ENCODE assay signal across 10 mouse cellular contexts in genomic region chr1:120331841-120332240, GRCm38 (mm10). TPM values are rescaled to one million over a fixed set of nuclear protein-coding genes. Genes with fewer than 3 reads are reported as not detected.
A peak's percentile ranks its signal among the peaks of the same experiment; 100 is the strongest.
DNase-seq lines count a peak whose midpoint lies in the region; ATAC-seq and TF ChIP-seq lines count a peak whose summit lies in the region.
"Had no signal": no experiment of that assay in that cellular context is flagged by ENCODE, and none has a peak within 500 bp of the region (broad histone marks: within the 10 kb centered on the region; RNA-seq: fewer than 3 reads in every experiment).

No protein-coding gene starts in this region.

- intact Hi-C loops in left cerebral cortex, postnatal 4 days (cut with DNase I) = no loop called here

- peak; percentile 88 for DNase-seq in midbrain, embryonic 11.5 days (ENCODE audit: low spot score, missing footprints)
- peak; percentile 21 for DNase-seq in adrenal gland, adult 8-10 months
- peak; percentile 37 for DNase-seq in hindbrain, postnatal 0 days (ENCODE audit: low spot score)
- peak; percentile 67 for DNase-seq in ovary, postnatal 36 days (ENCODE audit: low spot score)
- no peak for DNase-seq in left cerebral cortex, postnatal 4 days

- H3K4me2 ChIP-seq in midbrain, embryonic 11.5 days = no peak overlapping the region
- H3K4me2 ChIP-seq in midbrain, embryonic 15.5 days = no peak overlapping the region
- no peak overlapping the region for H3K4me2 ChIP-seq in hindbrain, postnatal 0 days (ENCODE audit: low read depth, low read length)
- H3K4me2 ChIP-seq: limb, embryonic 12.5 days had no signal

- H3K4me1 ChIP-seq in midbrain, embryonic 11.5 days (ENCODE audit: control insufficient read depth, insufficient read depth, low read length) = no peaks in the 10 kb centered on the region
- no peaks in the 10 kb centered on the region for H3K4me1 ChIP-seq in midbrain, embryonic 15.5 days
- no peaks in the 10 kb centered on the region for H3K4me1 ChIP-seq in hindbrain, postnatal 0 days (ENCODE audit: insufficient read depth, low read length)
- H3K4me1 ChIP-seq: limb, embryonic 12.5 days had no signal

- H3K27ac ChIP-seq in midbrain, embryonic 11.5 days (ENCODE audit: low read depth, low read length) = no peak overlapping the region
- no peak overlapping the region for H3K27ac ChIP-seq in midbrain, embryonic 15.5 days
- no peak overlapping the region for H3K27ac ChIP-seq in hindbrain, postnatal 0 days
- H3K27ac ChIP-seq: limb, embryonic 12.5 days had no signal

- no peaks in the 10 kb centered on the region for H3K9me3 ChIP-seq in midbrain, embryonic 11.5 days (ENCODE audit: control insufficient read depth, low read length)
- no peaks in the 10 kb centered on the region for H3K9me3 ChIP-seq in midbrain, embryonic 15.5 days
- no peaks in the 10 kb centered on the region for H3K9me3 ChIP-seq in hindbrain, postnatal 0 days (ENCODE audit: low read length)
- H3K9me3 ChIP-seq: limb, embryonic 12.5 days had no signal

- whole genome bisulfite sequencing in midbrain, embryonic 11.5 days = 47% methylated on average over 6 of the region's 6 CpGs
- 40% methylated on average over 6 of the region's 6 CpGs for WGBS in midbrain, embryonic 15.5 days
- WGBS in hindbrain, postnatal 0 days = 45% methylated on average over 6 of the region's 6 CpGs

- no peak overlapping the region for H3K9ac ChIP-seq in midbrain, embryonic 11.5 days (ENCODE audit: low read length)
- no peak overlapping the region for H3K9ac ChIP-seq in midbrain, embryonic 15.5 days
- H3K9ac ChIP-seq in hindbrain, postnatal 0 days (replicated peaks; ENCODE audit: low read length) = no peak overlapping the region
- H3K9ac ChIP-seq: limb, embryonic 12.5 days had no signal

- no peak overlapping the region for H3K4me3 ChIP-seq in midbrain, embryonic 11.5 days (ENCODE audit: low read depth, low read length)
- H3K4me3 ChIP-seq in midbrain, embryonic 15.5 days = no peak overlapping the region
- H3K4me3 ChIP-seq in hindbrain, postnatal 0 days (ENCODE audit: low read length) = no peak overlapping the region
- H3K4me3 ChIP-seq: limb, embryonic 12.5 days had no signal

- no peak for TF ChIP-seq CTCF in hindbrain, postnatal 0 days (IDR thresholded peaks at IDR 0.05; ENCODE audit: low read depth)

- ATAC-seq in midbrain, embryonic 11.5 days (ENCODE audit: low FRiP score) = no peak
- ATAC-seq in midbrain, embryonic 15.5 days (replicated peaks) = no peak
- no peak for ATAC-seq in hindbrain, postnatal 0 days
- no peak for ATAC-seq in megakaryocyte, adult 5-6 weeks (ENCODE audit: poor library complexity, severe bottlenecking)
- no peak for ATAC-seq in cerebellum, adult (ENCODE audit: insufficient number of reproducible peaks, low FRiP score, low TSS enrichment)

- H3K36me3 ChIP-seq in midbrain, embryonic 11.5 days (ENCODE audit: control insufficient read depth, insufficient read depth, low read length) = no peaks in the 10 kb centered on the region
- no peaks in the 10 kb centered on the region for H3K36me3 ChIP-seq in midbrain, embryonic 15.5 days (replicated peaks)
- H3K36me3 ChIP-seq in hindbrain, postnatal 0 days (ENCODE audit: insufficient read depth, low read length) = no peaks in the 10 kb centered on the region
- H3K36me3 ChIP-seq: limb, embryonic 12.5 days had no signal

- no peaks in the 10 kb centered on the region for H3K27me3 ChIP-seq in midbrain, embryonic 11.5 days (ENCODE audit: control insufficient read depth, insufficient read depth, low read length)
- peaks cover 8% of the 10 kb centered on the region; the same call in 1 of the 2 replicates for H3K27me3 ChIP-seq in midbrain, embryonic 15.5 days (replicated peaks)
- no peaks in the 10 kb centered on the region for H3K27me3 ChIP-seq in hindbrain, postnatal 0 days (ENCODE audit: insufficient read depth, low read length)

RNA-seq across cellular contexts. Expression of gene C1ql2, which starts 8.5 kb away (rescaled TPM):
- 0.62 and 0.77 TPM in 2 replicates for polyA plus RNA-seq in midbrain, embryonic 11.5 days (2014; fragmentation: Nextera tagmentation; extraction: Ambion mirVana)
- polyA plus RNA-seq in midbrain, embryonic 15.5 days (2015; fragmentation: Nextera tagmentation; extraction: Ambion mirVana) = 17.9 and 21.7 TPM in 2 replicates
- not detected for total RNA-seq in adrenal gland, adult 8-10 months (2022)
- 10.6 and 13.5 TPM in 2 replicates for total RNA-seq in hindbrain, postnatal 0 days (2014; rRNA removed)
- polyA plus RNA-seq in hindbrain, postnatal 0 days (2015; fragmentation: Nextera tagmentation; extraction: Ambion mirVana) = 7.0 and 7.9 TPM in 2 replicates
- total RNA-seq in megakaryocyte, adult 5-6 weeks (2015) = not detected in 2 replicates
- not detected in 2 replicates for total RNA-seq in megakaryocyte, adult 5-6 weeks (2017)
- total RNA-seq in left cerebral cortex, postnatal 4 days (2021) = 1 to 10 TPM in 1 of 2 experiments, under 1 TPM in 1; 0.50 to 1.3 TPM
- polyA plus RNA-seq: limb, embryonic 12.5 days; spleen, adult 2 months had no signal

RNA-seq across cellular contexts. Expression of gene Steap3, which starts 59.3 kb away (rescaled TPM):
- 2.8 and 3.0 TPM in 2 replicates for polyA plus RNA-seq in midbrain, embryonic 11.5 days (2014; fragmentation: Nextera tagmentation; extraction: Ambion mirVana)
- 4.1 and 4.9 TPM in 2 replicates for polyA plus RNA-seq in midbrain, embryonic 15.5 days (2015; fragmentation: Nextera tagmentation; extraction: Ambion mirVana)
- 10 to 100 TPM; 31.0 to 47.2 (median 38.3) TPM for total RNA-seq in adrenal gland, adult 8-10 months (2022)
- total RNA-seq in hindbrain, postnatal 0 days (2014; rRNA removed) = 5.2 and 7.8 TPM in 2 replicates
- polyA plus RNA-seq in hindbrain, postnatal 0 days (2015; fragmentation: Nextera tagmentation; extraction: Ambion mirVana) = 4.3 and 4.8 TPM in 2 replicates
- 16.8 and 17.5 TPM in 2 replicates for total RNA-seq in megakaryocyte, adult 5-6 weeks (2015)
- 4.8 and 6.9 TPM in 2 replicates for total RNA-seq in megakaryocyte, adult 5-6 weeks (2017)
- total RNA-seq in left cerebral cortex, postnatal 4 days (2021) = 1 to 10 TPM; 4.2 to 6.1 TPM
